Mouse (Mus musculus): Measurements from ENCODE around the gene Rce1.

The Rce1 gene

GRCm38 (mm10) chr19:4625179-4625828, at the start of gene Rce1:
TSS of gene Rce1 (minus strand) at chr19:4625641.
- DNase-seq (ENCODE audit: low spot score): peak; percentile 96

GRCm38 (mm10) chr19:4672401-4672800, 47.0 kb upstream of the Rce1 start:
- no peak for DNase-seq (ENCODE audit: low spot score)

- no peak for DNase-seq (ENCODE audit: low spot score)
These were observed 45.3 kb upstream of the Rce1 start for GRCm38 (mm10) chr19:4670776-4671175.

- DNase-seq (ENCODE audit: low spot score): peak; percentile 17
These were observed 41.4 kb upstream of the Rce1 start for GRCm38 (mm10) chr19:4666815-4667214.

- no peak for DNase-seq (ENCODE audit: low spot score)
These were observed 32.7 kb upstream of the Rce1 start for GRCm38 (mm10) chr19:4658156-4658555.

GRCm38 (mm10) chr19:4646917-4647492, 21.6 kb upstream of the Rce1 start:
- DNase-seq (ENCODE audit: low spot score): no peak

- no peak for DNase-seq (ENCODE audit: low spot score)
These were observed 18.8 kb upstream of the Rce1 start for GRCm38 (mm10) chr19:4644271-4644670.

GRCm38 (mm10) chr19:4635986-4636385, 10.5 kb upstream of the Rce1 start:
- DNase-seq (ENCODE audit: low spot score): no peak

GRCm38 (mm10) chr19:4628819-4629218, 3.4 kb upstream of the Rce1 start:
- DNase-seq (ENCODE audit: low spot score): peak; percentile 86

- DNase-seq (ENCODE audit: low spot score): no peak
These were observed 541 bp upstream of the Rce1 start for GRCm38 (mm10) chr19:4625829-4626535.

GRCm38 (mm10) chr19:4624406-4625178, 849 bp downstream of the Rce1 start:
- peak; percentile 59 for DNase-seq (ENCODE audit: low spot score)

GRCm38 (mm10) chr19:4624006-4624405, 1.4 kb downstream of the Rce1 start:
- no peak for DNase-seq (ENCODE audit: low spot score)

- DNase-seq (ENCODE audit: low spot score): no peak
These were observed 2.0 kb downstream of the Rce1 start for GRCm38 (mm10) chr19:4623419-4623818.

GRCm38 (mm10) chr19:4622780-4623179, 2.7 kb downstream of the Rce1 start:
- no peak for DNase-seq (ENCODE audit: low spot score)

GRCm38 (mm10) chr19:4620721-4621120, 4.7 kb downstream of the Rce1 start:
- DNase-seq (ENCODE audit: low spot score): no peak

GRCm38 (mm10) chr19:4619461-4619860, 6.0 kb downstream of the Rce1 start:
- DNase-seq (ENCODE audit: low spot score): no peak

- DNase-seq (ENCODE audit: low spot score): no peak
These were observed 7.3 kb downstream of the Rce1 start for GRCm38 (mm10) chr19:4618183-4618582.

GRCm38 (mm10) chr19:4616546-4616945, 8.9 kb downstream of the Rce1 start:
- no peak for DNase-seq (ENCODE audit: low spot score)

- DNase-seq (ENCODE audit: low spot score): peak; percentile 82
These were observed 10.0 kb downstream of the Rce1 start, which contains the start of gene Lrfn4 for GRCm38 (mm10) chr19:4615151-4616093. TSS of gene Lrfn4 (minus strand) at chr19:4615667.

GRCm38 (mm10) chr19:4614305-4615150, 10.9 kb downstream of the Rce1 start:
- DNase-seq (ENCODE audit: low spot score): no peak

Data from adipocyte (in vitro differentiated cells).